Mouse (Mus musculus): ENCODE measurements at regions not wholly inside any gene's neighbourhood (a gene's known extent, or its start where the extent isn't known, plus 50 kb on each side); places are given as distances from the start of the nearest gene placed in this dataset.

GRCm38 (mm10) chr9:41391591-41392320 lies 230.3 kb upstream of the Ubash3b start:
- no peak overlapping the region for H3K4me2 ChIP-seq (ENCODE audit: low read depth, low read length)
- H3K9ac ChIP-seq (replicated peaks), result no peak overlapping the region
- 56% methylated on average over 6 of the region's 6 CpGs for WGBS (ENCODE audit: insufficient replicate concordance)
- no peak overlapping the region for H3K27ac ChIP-seq (ENCODE audit: low read depth)
- ATAC-seq (no peak), DNase-seq (no peak)
- H3K27me3 ChIP-seq (ENCODE audit: insufficient read depth, low read length), result no peaks in the 10 kb centered on the region
- no peaks in the 10 kb centered on the region for H3K9me3 ChIP-seq (ENCODE audit: low read length)
- TF ChIP-seq EP300 (IDR thresholded peaks at IDR 0.05; ENCODE audit: low read depth) (no peak), CTCF (IDR thresholded peaks at IDR 0.05; ENCODE audit: low read depth) (no peak)
- no peak overlapping the region for H3K4me3 ChIP-seq (ENCODE audit: low read depth, low read length)
- H3K36me3 ChIP-seq (replicated peaks; ENCODE audit: insufficient read depth, low read length), result no peaks in the 10 kb centered on the region
- no peaks in the 10 kb centered on the region for H3K4me1 ChIP-seq (ENCODE audit: insufficient read depth)

GRCm38 (mm10) chr9:41379283-41379682 lies 217.8 kb upstream of the Ubash3b start:
- H3K27ac ChIP-seq (ENCODE audit: low read depth), result no peak overlapping the region
- no peak overlapping the region for H3K4me2 ChIP-seq (ENCODE audit: low read depth, low read length)
- DNase-seq (no peak), ATAC-seq (no peak)
- WGBS (ENCODE audit: insufficient replicate concordance), result 72% methylated on average over 1 of the region's 1 CpGs
- H3K27me3 ChIP-seq (ENCODE audit: insufficient read depth, low read length), result peaks cover 11% of the 10 kb centered on the region
- TF ChIP-seq CTCF (IDR thresholded peaks at IDR 0.05; ENCODE audit: low read depth), result no peak
- no peak for TF ChIP-seq EP300 (IDR thresholded peaks at IDR 0.05; ENCODE audit: low read depth)
- no peaks in the 10 kb centered on the region for H3K9me3 ChIP-seq (ENCODE audit: low read length)
- no peaks in the 10 kb centered on the region for H3K36me3 ChIP-seq (replicated peaks; ENCODE audit: insufficient read depth, low read length)
- no peak overlapping the region for H3K9ac ChIP-seq (replicated peaks)
- H3K4me3 ChIP-seq (ENCODE audit: low read depth, low read length), result no peak overlapping the region
- H3K4me1 ChIP-seq (ENCODE audit: insufficient read depth), result no peaks in the 10 kb centered on the region

DNA sequence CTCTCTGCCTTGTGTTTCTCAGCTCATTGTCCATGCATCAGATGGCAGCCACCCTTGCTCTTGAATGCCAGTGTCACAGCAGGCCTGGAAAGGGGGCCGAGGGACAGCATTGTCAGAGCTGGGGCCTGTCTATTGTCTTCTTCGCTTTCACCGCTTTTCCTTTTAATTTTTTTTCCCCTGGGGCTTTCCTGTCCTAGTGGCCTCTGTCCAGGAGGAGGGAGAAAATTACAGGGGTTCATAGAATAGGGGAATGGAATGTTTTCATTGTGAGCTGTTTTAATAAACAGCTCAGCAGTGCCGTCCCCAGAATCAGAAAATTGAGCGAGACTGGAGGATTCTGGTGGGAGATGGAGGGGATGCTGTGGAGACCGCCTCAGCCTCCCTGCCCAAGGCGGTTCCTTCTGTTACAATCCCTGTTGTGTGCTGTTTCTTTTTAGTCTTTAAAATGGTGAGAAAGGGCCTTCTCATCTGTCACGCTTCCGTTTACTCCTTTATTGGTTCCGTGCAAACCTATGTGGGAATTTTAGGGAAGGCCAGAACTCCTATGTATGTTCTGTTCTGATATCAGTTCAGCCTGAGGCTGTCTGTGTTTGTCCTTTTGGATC lies 217.2 kb upstream of the Ubash3b start:
- no peak for DNase-seq
- H3K36me3 ChIP-seq (replicated peaks; ENCODE audit: insufficient read depth, low read length), result no peaks in the 10 kb centered on the region
- no peaks in the 10 kb centered on the region for H3K9me3 ChIP-seq (ENCODE audit: low read length)
- 75% methylated on average over 10 of the region's 10 CpGs for WGBS (ENCODE audit: insufficient replicate concordance)
- peaks cover 11% of the 10 kb centered on the region for H3K27me3 ChIP-seq (ENCODE audit: insufficient read depth, low read length)
- H3K4me2 ChIP-seq (ENCODE audit: low read depth, low read length), result no peak overlapping the region
- no peak for ATAC-seq
- H3K4me1 ChIP-seq (ENCODE audit: insufficient read depth), result no peaks in the 10 kb centered on the region
- H3K9ac ChIP-seq (replicated peaks), result no peak overlapping the region
- H3K4me3 ChIP-seq (ENCODE audit: low read depth, low read length), result no peak overlapping the region
- no peak overlapping the region for H3K27ac ChIP-seq (ENCODE audit: low read depth)
- TF ChIP-seq EP300 (IDR thresholded peaks at IDR 0.05; ENCODE audit: low read depth), result no peak
- TF ChIP-seq CTCF (IDR thresholded peaks at IDR 0.05; ENCODE audit: low read depth), result no peak

DNA sequence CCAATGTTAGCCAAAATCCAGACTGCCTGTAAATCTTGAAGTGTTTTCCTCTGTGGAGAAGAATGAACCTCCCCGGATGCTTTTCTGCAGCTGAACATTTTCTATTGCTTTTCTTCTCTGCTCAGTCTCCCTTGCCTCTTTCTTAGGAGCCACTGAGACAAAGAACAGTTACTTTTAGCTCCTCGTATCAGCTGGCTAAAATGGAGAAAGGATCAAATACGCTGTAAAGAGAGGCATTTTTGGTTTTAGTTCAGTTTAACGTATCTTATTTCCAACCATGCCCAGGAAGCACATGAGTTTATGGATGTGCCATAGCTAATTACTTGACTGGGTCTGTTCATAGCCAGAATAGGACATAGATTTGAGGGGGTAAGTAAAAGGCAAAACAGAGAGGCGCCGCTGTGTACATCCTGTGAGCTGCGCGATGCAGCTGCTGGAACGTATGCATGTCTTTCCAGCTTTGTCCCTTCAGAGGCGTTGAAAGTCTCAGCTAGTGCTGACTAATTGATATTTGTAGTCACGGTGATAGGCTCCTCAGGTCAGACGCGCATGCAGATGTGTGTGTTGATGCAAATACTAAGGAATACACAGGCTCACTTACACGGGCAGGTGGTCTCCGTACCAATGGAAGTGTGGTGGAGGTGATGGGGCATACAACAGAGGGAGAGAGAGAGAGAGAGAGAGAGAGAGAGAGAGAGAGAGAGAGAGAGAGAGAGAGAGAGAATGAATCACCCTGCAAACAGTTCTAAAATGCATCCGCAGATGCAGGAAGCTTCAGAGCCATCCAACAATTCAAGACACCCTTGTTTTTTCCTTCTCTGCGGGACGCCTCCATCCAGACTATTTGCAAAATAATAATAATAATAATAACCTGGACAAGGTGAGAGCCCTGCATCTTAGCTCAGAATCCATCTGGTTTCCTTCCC lies 216.5 kb upstream of the Ubash3b start:
- TF ChIP-seq CTCF (IDR thresholded peaks at IDR 0.05; ENCODE audit: low read depth), result no peak
- no peak for TF ChIP-seq EP300 (IDR thresholded peaks at IDR 0.05; ENCODE audit: low read depth)
- Histone ChIP-seq H3K4me2 (ENCODE audit: low read depth, low read length) (no peak overlapping the region), H3K4me1 (ENCODE audit: insufficient read depth) (no peaks in the 10 kb centered on the region), H3K9me3 (ENCODE audit: low read length) (no peaks in the 10 kb centered on the region), H3K9ac (replicated peaks) (no peak overlapping the region), H3K36me3 (replicated peaks; ENCODE audit: insufficient read depth, low read length) (no peaks in the 10 kb centered on the region), H3K27me3 (ENCODE audit: insufficient read depth, low read length) (peaks cover 11% of the 10 kb centered on the region), H3K27ac (ENCODE audit: low read depth) (no peak overlapping the region), H3K4me3 (ENCODE audit: low read depth, low read length) (no peak overlapping the region)
- DNase-seq (no peak), ATAC-seq (no peak)
- WGBS (ENCODE audit: insufficient replicate concordance), result 73% methylated on average over 18 of the region's 18 CpGs

DNA sequence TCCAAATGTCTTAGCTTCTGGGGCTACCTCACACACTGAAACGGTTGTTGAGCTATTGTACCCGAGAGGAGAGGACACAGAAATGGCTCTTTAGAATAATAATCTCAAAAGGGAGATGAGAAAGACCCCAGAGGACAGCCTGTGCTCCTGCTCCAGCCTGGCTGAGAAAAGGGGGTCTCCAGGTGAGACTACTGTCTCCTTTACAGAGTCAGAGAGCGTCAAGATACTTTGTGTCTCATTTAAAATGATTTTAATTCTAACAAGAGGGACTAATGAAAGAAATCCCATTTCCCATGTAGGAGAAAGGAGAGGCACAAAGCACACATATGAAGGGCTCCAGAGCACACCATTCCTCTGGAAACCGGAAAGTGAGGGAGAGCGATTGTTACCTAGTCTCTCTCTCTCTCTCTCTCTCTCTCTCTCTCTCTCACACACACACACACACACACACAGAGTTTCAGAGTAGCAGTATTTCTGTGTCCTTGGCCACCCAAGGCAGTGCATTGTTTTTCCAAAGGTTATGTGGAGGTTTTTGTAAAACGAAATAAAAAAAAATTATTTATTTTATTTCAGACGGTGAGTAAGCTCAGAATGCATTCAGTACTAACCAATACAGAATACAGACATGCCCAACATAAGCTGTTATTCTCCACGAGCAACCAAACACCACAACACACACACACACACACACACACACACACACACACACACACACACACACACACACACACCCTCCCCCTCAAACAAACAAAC lies 215.6 kb upstream of the Ubash3b start:
- Histone ChIP-seq H3K9me3 (ENCODE audit: low read length) (no peaks in the 10 kb centered on the region), H3K36me3 (replicated peaks; ENCODE audit: insufficient read depth, low read length) (no peaks in the 10 kb centered on the region), H3K4me2 (ENCODE audit: low read depth, low read length) (no peak overlapping the region), H3K27me3 (ENCODE audit: insufficient read depth, low read length) (peaks cover 11% of the 10 kb centered on the region), H3K27ac (ENCODE audit: low read depth) (no peak overlapping the region), H3K9ac (replicated peaks) (no peak overlapping the region), H3K4me1 (ENCODE audit: insufficient read depth) (no peaks in the 10 kb centered on the region), H3K4me3 (ENCODE audit: low read depth, low read length) (no peak overlapping the region)
- DNase-seq, result no peak
- no peak for TF ChIP-seq CTCF (IDR thresholded peaks at IDR 0.05; ENCODE audit: low read depth)
- ATAC-seq, result no peak
- WGBS (ENCODE audit: insufficient replicate concordance), result 58% methylated on average over 8 of the region's 8 CpGs
